Mouse (Mus musculus) heart, embryonic 11.5 days (tissue): Measurements from ENCODE around the gene Ppp1r35. TPM values are rescaled to one million over a fixed set of nuclear protein-coding genes. Genes with fewer than 3 reads are reported as not detected.

Source experiments
- ATAC-seq: fragments of 200-750 bp; cut with Nextera tagmentation; replicated peaks from 2 replicates; pipeline ENCODE4 v1.8.0; 2017; ENCODE audit warnings: moderate library complexity; ENCODE audit not compliant: insufficient number of reproducible peaks, low FRiP score, low TSS enrichment
- H3K27ac ChIP-seq: fragments of 300-500 bp; sonication (generic); 2 replicates; pipeline ENCODE4 v1.5.1; 2014; ENCODE audit warnings: mild to moderate bottlenecking, low read depth, low read length
- H3K27me3 ChIP-seq: fragments of 300-500 bp; sonication (generic); 2 replicates; pipeline ENCODE4 v1.6.1; 2014; ENCODE audit warnings: mild to moderate bottlenecking, low read length, mixed read lengths; ENCODE audit not compliant: control insufficient read depth, insufficient read depth
- H3K36me3 ChIP-seq: fragments of 300-500 bp; sonication (generic); 2 replicates; pipeline ENCODE4 v1.6.1; 2014; ENCODE audit warnings: mild to moderate bottlenecking, low read length, moderate library complexity, mixed read lengths; ENCODE audit not compliant: control insufficient read depth, insufficient read depth
- H3K4me1 ChIP-seq: fragments of 300-500 bp; sonication (generic); 2 replicates; pipeline ENCODE4 v1.6.1; 2014; ENCODE audit warnings: low read length; ENCODE audit not compliant: control insufficient read depth, insufficient read depth
- H3K4me2 ChIP-seq: fragments of 300-500 bp; sonication (generic); 2 replicates; pipeline ENCODE4 v1.6.1; 2014; ENCODE audit warnings: mild to moderate bottlenecking, moderate library complexity
- H3K4me3 ChIP-seq: fragments of 300-500 bp; sonication (generic); 2 replicates; pipeline ENCODE4 v1.5.1; 2014; ENCODE audit warnings: low read depth, low read length
- H3K9ac ChIP-seq: fragments of 300-500 bp; sonication (generic); 2 replicates; pipeline ENCODE4 v1.6.1; 2014; ENCODE audit warnings: mild to moderate bottlenecking, low read depth, low read length, moderate library complexity
- H3K9me3 ChIP-seq: fragments of 300-500 bp; sonication (generic); replicated peaks from 2 replicates; pipeline ENCODE4 v1.6.1; 2016; ENCODE audit warnings: low read length; ENCODE audit not compliant: control insufficient read depth
- WGBS: fragments of 180-500 bp; shearing (Covaris S2); extraction: QIAGEN DNeasy Blood & Tissue Kit; methylation state at CpG from one replicate; pipeline ENCODE4 v1.1.7; 2014; ENCODE audit not compliant: insufficient replicate concordance; 5-methylcytosine and 5-hydroxymethylcytosine counted together
- polyA plus RNA-seq: library from polyadenylated mRNA; unstranded; fragments of >200 nt; fragmentation: Nextera tagmentation; extraction: Ambion mirVana; gene quantifications from 2 replicates; pipeline ENCODE4 v1.2.1, GENCODE M21; 2014

The Ppp1r35 gene
- polyA plus RNA-seq, 1 experiment from 2014 or later: 35.3 TPM

DNA sequence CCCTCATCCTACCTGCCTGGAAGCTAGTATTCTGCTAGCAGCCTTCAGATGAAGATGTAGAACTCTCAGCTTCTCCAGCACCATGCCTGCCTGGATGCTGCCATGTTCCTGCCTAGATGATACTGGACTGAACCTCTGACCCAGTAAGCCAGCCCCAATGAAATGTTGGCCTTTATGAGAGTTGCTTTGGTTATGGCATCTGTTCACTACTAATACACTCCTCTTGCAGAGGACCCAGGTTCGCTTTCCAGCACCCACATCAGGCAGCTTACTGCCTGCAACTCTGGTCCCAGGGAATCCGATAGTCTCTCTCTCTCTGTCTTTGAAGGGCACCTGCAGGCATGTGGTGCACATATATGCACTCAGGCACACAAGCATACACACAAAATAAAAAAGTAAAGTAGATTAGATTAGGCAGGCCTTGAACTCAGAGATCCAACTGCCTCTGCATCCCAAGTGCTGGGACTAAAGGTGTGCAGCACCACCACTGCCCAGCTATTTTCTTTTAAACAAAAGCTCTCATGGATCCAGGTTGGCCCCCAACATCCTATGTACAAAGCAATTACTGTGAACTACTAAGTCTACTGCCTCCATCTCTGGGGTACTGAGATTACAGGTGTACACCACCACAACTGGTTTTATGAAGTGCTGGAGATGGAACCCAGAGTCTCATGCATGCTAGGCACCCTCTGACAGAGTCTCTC, 2.9 kb upstream of the Ppp1r35 start:
- H3K9ac ChIP-seq: no peak overlapping the region
- H3K9me3 ChIP-seq: no peaks in the 10 kb centered on the region
- H3K36me3 ChIP-seq: peaks cover 2% of the 10 kb centered on the region; the same call in 1 of the 2 replicates
- ATAC-seq: no peak
- no peaks in the 10 kb centered on the region for H3K27me3 ChIP-seq
- peaks cover 9% of the 10 kb centered on the region for H3K4me1 ChIP-seq
- no peak overlapping the region for H3K27ac ChIP-seq
- H3K4me2 ChIP-seq: no peak overlapping the region
- no peak overlapping the region for H3K4me3 ChIP-seq
- WGBS: 92% methylated on average over 2 of the region's 2 CpGs

DNA sequence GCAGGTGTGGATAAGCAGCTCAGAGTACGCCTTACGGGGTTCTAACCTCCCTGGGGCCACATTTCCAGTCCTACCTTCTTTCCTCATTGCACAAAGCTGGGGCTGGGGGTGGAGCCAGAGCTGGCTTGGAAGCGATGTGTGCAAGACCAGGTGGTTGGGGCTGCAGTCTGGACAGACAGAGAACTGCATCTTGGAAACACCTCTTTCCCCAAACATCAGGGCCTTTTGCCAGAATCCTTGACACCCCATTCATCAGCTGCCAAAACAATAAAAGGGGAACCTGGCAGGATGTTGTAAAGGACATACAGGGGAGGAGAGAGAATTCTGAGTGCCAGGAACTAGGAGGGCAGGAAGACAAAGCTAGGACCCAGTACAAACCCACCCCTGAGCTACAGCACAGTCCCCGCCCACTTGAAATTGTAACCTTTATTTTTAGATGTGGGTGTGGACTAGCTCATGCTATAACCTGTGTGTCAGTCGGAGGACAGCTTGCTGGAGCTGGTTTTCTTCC, 2.2 kb upstream of the Ppp1r35 start:
- Histone ChIP-seq H3K4me3 (0 out of 2 replicates have a peak overlapping the region, but pooled peaks have one; percentile 8), H3K4me2 (no peak overlapping the region; the same call in 1 of the 2 replicates), H3K27me3 (no peaks in the 10 kb centered on the region), H3K27ac (peak overlapping the region; percentile 35; the same call in 1 of the 2 replicates), H3K9me3 (no peaks in the 10 kb centered on the region), H3K4me1 (peaks cover 9% of the 10 kb centered on the region), H3K36me3 (peaks cover 7% of the 10 kb centered on the region), H3K9ac (no peak overlapping the region)
- 34% methylated on average over 5 of the region's 5 CpGs for WGBS
- no peak for ATAC-seq

DNA sequence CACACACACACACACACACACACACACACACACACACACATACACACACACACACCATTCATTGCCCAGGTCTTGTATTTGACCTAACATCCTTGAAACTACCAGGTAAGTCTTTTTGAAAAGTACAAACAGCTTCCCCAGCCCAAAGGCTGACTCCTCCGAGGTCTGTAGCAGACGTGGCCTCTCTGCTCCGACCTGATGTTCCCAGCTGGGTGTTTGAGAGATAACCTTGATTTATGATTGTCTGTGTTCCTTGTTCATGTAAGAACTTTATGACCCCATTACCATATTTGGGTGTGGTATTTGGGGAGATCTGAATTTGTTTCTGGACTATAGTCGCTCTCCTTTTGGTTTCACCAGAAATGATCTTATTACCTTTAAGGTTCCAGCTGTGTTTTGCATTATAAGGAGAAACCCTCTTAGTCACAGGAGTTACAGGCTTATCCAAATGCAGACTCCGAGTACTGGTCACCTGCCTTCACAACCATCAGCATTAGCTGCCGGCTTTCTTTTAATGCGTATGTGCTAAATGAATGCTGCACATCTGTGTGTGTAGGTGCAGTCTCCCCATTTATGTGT, 1.3 kb upstream of the Ppp1r35 start:
- no peak for ATAC-seq
- Histone ChIP-seq H3K27me3 (no peaks in the 10 kb centered on the region), H3K4me1 (peaks cover 9% of the 10 kb centered on the region), H3K9ac (no peak overlapping the region), H3K4me3 (no peak overlapping the region), H3K9me3 (no peaks in the 10 kb centered on the region), H3K27ac (no peak overlapping the region), H3K36me3 (peaks cover 15% of the 10 kb centered on the region), H3K4me2 (no peak overlapping the region)
- 79% methylated on average over 7 of the region's 7 CpGs for WGBS

GRCm38 (mm10) chr5:137779053-137779933, 644 bp downstream of the Ppp1r35 start:
- Histone ChIP-seq H3K9ac (peak overlapping the region; percentile 96), H3K4me2 (peak overlapping the region; percentile 99), H3K9me3 (no peaks in the 10 kb centered on the region), H3K4me3 (peak overlapping the region; percentile 99), H3K4me1 (peaks cover 25% of the 10 kb centered on the region), H3K36me3 (peaks cover 25% of the 10 kb centered on the region), H3K27ac (peak overlapping the region; percentile 87), H3K27me3 (no peaks in the 10 kb centered on the region)
- ATAC-seq: peak; percentile 14; the same call in 1 of the 2 replicates
- WGBS: under 1% methylated on average over 69 of the region's 83 CpGs

DNA sequence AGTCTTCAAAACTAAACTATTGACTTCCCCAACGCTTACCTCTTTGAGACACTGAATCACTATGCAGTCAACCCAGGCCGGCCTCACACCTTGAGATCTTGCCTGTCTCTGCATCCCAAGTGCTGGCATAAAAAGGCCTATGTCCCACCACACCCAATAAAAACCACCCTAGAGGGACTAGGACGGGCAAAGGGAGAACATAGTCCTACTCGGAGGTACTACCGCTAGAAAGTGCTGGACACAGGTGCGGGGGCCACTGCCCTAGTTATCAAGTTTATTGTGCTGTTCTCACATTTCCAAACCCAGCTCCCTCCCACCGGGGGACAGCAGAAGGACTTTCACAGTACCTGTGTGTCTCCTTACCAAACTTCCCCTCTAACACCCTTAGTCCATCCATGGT, 3.0 kb downstream of the Ppp1r35 start:
- no peak for ATAC-seq
- Histone ChIP-seq H3K27me3 (no peaks in the 10 kb centered on the region), H3K4me3 (no peak overlapping the region), H3K9ac (no peak overlapping the region), H3K9me3 (no peaks in the 10 kb centered on the region), H3K4me2 (no peak overlapping the region), H3K27ac (no peak overlapping the region), H3K36me3 (peaks cover 27% of the 10 kb centered on the region), H3K4me1 (peaks cover 35% of the 10 kb centered on the region)
- 83% methylated on average over 7 of the region's 7 CpGs for WGBS

DNA sequence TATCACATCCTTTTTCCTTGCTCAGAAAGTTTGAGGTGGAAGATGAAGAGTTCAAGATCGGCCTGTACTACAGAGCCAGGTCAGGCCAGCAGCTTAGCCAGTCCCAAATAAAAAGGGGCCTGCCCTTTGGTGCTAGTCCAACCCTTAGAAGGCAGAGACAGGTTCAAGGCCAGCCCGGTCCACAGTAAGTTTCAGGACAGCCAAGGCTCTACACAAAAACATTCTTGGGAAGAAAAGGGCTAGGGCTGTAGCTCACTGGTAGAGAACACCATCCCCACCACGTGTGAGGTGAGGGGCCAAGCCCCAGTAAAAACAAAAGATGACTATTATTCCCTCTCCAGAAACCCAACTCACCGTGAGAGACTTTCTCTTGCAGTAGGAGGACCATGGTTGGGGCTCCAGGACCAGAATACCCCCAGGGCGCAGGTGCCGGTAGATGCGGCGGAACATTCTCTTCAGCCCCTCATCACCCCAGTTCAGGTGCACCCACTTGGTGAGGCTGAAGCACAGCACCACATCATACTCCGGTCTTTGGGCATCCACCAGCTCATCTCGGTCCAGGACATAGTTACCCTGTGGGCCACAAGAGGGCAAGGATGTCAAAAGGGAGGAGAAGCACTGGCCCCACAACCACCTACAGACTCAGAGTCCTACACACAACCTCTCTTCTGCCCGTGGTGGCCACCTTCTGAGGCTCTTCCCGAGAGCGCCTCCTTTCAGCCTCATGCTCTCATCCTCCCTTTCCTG, 4.3 kb downstream of the Ppp1r35 start:
- no peak for ATAC-seq

GRCm38 (mm10) chr5:137783901-137784540, 5.4 kb downstream of the Ppp1r35 start:
- H3K9ac ChIP-seq: peak overlapping the region; percentile 58
- 0 out of 2 replicates have a peak overlapping the region, but pooled peaks have one; percentile 100 for H3K27ac ChIP-seq
- no peak for ATAC-seq
- H3K9me3 ChIP-seq: no peaks in the 10 kb centered on the region
- H3K4me3 ChIP-seq: peak overlapping the region; percentile 88
- peaks cover 27% of the 10 kb centered on the region for H3K36me3 ChIP-seq
- peak overlapping the region; percentile 92 for H3K4me2 ChIP-seq
- 63% methylated on average over 9 of the region's 9 CpGs for WGBS
- H3K27me3 ChIP-seq: no peaks in the 10 kb centered on the region; the same call in 1 of the 2 replicates
- H3K4me1 ChIP-seq: peaks cover 37% of the 10 kb centered on the region

More for the DNA sequence above, 4.3 kb downstream of the Ppp1r35 start:
- Histone ChIP-seq H3K9me3 (no peaks in the 10 kb centered on the region), H3K4me3 (peak overlapping the region; percentile 88), H3K27me3 (no peaks in the 10 kb centered on the region; the same call in 1 of the 2 replicates), H3K27ac (no peak overlapping the region), H3K36me3 (peaks cover 27% of the 10 kb centered on the region), H3K4me2 (peak overlapping the region; percentile 92), H3K9ac (peak overlapping the region; percentile 58), H3K4me1 (peaks cover 39% of the 10 kb centered on the region)
- 82% methylated on average over 13 of the region's 13 CpGs for WGBS
